Mouse (Mus musculus): Measurements from ENCODE around the gene Vps51.
A peak's percentile ranks its signal among the peaks of the same experiment; 100 is the strongest.

Vps51 gene

GRCm38 (mm10) chr19:6076564-6077393, at the start of gene Vps51:
Vps51 (minus strand) TSS chr19:6077231.
- peak; percentile 84 for DNase-seq (ENCODE audit: low spot score)

GRCm38 (mm10) chr19:6126289-6126688, 49.3 kb upstream of the Vps51 start:
- peak; percentile 75 for DNase-seq (ENCODE audit: low spot score)

- DNase-seq (ENCODE audit: low spot score), result no peak
Measured at GRCm38 (mm10) chr19:6124898-6125297, 47.9 kb upstream of the Vps51 start.

GRCm38 (mm10) chr19:6123330-6123729, 46.3 kb upstream of the Vps51 start:
- no peak for DNase-seq (ENCODE audit: low spot score)

- DNase-seq (ENCODE audit: low spot score), result no peak
Measured at GRCm38 (mm10) chr19:6121761-6122160, 44.7 kb upstream of the Vps51 start.

GRCm38 (mm10) chr19:6118677-6119185, 41.7 kb upstream of the Vps51 start:
- DNase-seq (ENCODE audit: low spot score), result peak; percentile 65

- peak; percentile 90 for DNase-seq (ENCODE audit: low spot score)
Measured at GRCm38 (mm10) chr19:6117986-6118676, 41.1 kb upstream of the Vps51 start, which contains the start of gene Sac3d1. Sac3d1 (minus strand) TSS chr19:6118650.

- DNase-seq (ENCODE audit: low spot score), result no peak
Measured at GRCm38 (mm10) chr19:6117346-6117985, 40.4 kb upstream of the Vps51 start.

- no peak for DNase-seq (ENCODE audit: low spot score)
Measured at GRCm38 (mm10) chr19:6116113-6116850, 39.3 kb upstream of the Vps51 start.

- DNase-seq (ENCODE audit: low spot score), result peak; percentile 40
Measured at GRCm38 (mm10) chr19:6113116-6113515, 36.1 kb upstream of the Vps51 start.

- no peak for DNase-seq (ENCODE audit: low spot score)
Measured at GRCm38 (mm10) chr19:6105586-6105985, 28.6 kb upstream of the Vps51 start, which contains the start of gene Naaladl1. Naaladl1 (plus strand) TSS chr19:6105782.

GRCm38 (mm10) chr19:6104476-6104875, 27.4 kb upstream of the Vps51 start:
- DNase-seq (ENCODE audit: low spot score), result no peak

- DNase-seq (ENCODE audit: low spot score), result no peak
Measured at GRCm38 (mm10) chr19:6102169-6102853, 25.3 kb upstream of the Vps51 start.

GRCm38 (mm10) chr19:6101186-6101585, 24.2 kb upstream of the Vps51 start:
- no peak for DNase-seq (ENCODE audit: low spot score)

GRCm38 (mm10) chr19:6097847-6098246, 20.8 kb upstream of the Vps51 start:
- no peak for DNase-seq (ENCODE audit: low spot score)

GRCm38 (mm10) chr19:6094119-6094518, 17.1 kb upstream of the Vps51 start, which contains the start of gene AC131692.1:
AC131692.1 (plus strand) TSS chr19:6094419.
- no peak for DNase-seq (ENCODE audit: low spot score)

GRCm38 (mm10) chr19:6088841-6089240, 11.8 kb upstream of the Vps51 start:
- no peak for DNase-seq (ENCODE audit: low spot score)

GRCm38 (mm10) chr19:6085417-6085879, 8.4 kb upstream of the Vps51 start:
- DNase-seq (ENCODE audit: low spot score), result peak; percentile 67

- peak; percentile 95 for DNase-seq (ENCODE audit: low spot score)
Measured at GRCm38 (mm10) chr19:6084478-6085248, 7.6 kb upstream of the Vps51 start, which contains the start of the genes Zfpl1 and Cdca5. Zfpl1 (minus strand) TSS chr19:6084956. Cdca5 (plus strand) TSS chr19:6084983.

GRCm38 (mm10) chr19:6082156-6082555, 5.1 kb upstream of the Vps51 start, which contains the start of gene Gm28374:
Gm28374 (minus strand) TSS chr19:6082256.
- DNase-seq (ENCODE audit: low spot score), result no peak
